Mouse (Mus musculus) small intestine, adult 2 months (tissue): Measurements from ENCODE around the gene Prmt1.

Experiments
- CTCF ChIP-seq: fragments of 200-500 bp; IDR thresholded peaks from 2 replicates; pipeline ENCODE4 v1.5.1; 2012; ENCODE audit warnings: low read depth, mild to moderate bottlenecking, control low read depth, inconsistent platforms, low read length, moderate library complexity, mixed read lengths; ENCODE audit not compliant: insufficient replicate concordance, insufficient read length; ENCODE audit errors: extremely low read depth
- POLR2A ChIP-seq: fragments of 200-500 bp; IDR thresholded peaks from 2 replicates; pipeline ENCODE4 v1.6.1; 2012; ENCODE audit warnings: low read depth, mild to moderate bottlenecking, control low read depth, inconsistent platforms, low read length, moderate library complexity

DNA sequence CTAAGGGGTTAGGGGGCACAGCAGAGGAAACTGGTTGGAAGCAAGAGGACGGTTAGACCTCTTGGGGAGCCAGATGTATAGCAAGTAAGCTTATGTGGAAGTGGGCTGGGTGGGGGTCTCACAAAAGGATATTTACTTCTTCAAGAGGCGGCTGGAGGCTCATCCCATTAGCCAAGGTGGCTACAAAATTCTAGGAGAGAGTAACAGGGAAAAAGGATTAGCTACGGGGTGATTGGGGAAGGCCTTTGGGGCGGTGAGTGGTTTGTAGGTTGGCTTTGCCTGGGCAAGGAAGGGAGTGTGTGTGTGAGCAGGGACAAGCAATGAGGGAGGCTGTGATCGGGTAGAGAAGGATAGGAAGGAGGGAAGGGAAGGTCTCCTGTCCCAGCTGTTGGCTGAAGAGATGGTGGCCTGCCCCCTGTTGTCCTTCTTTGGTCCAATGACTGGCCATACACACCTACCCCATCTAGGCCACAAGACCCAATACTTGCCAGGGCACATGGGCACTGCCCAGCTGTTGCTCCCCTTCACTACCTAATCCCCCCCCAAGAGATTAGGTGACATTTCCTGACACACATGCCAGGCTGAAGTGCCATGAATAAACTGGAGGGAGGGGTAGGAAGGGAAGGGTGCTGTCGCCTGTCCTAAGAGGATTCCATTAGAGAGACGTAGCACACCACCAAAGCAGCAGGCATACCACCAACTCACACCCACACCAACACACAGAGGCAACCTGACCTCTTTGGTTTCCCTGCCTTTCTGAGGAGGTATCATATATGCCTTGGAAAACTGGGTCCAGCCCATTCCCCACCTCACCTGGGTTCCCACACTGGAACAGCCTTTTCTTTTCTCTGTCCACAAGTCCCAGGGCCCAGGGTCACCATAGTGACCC lies 2.2 kb downstream of the Prmt1 start:
- no peak for TF ChIP-seq POLR2A
- TF ChIP-seq CTCF: no peak
